Mouse (Mus musculus): ENCODE measurements around the gene Sp2. TPM values are rescaled to one million over a fixed set of nuclear protein-coding genes. Genes with fewer than 3 reads are reported as not detected.

The Sp2 gene
- total and polyA plus RNA-seq, 2 experiments from 2014 or later: 6.8 to 8.9 TPM

GRCm38 (mm10) chr11:96926587-96926986 is 56.2 kb downstream of the Sp2 start:
- ATAC-seq (ENCODE audit: insufficient read depth, low read depth) (no peak), DNase-seq (ENCODE audit: low spot score) (no peak)
- H3K27ac ChIP-seq (ENCODE audit: low read depth): no peak overlapping the region
- H3K4me1 ChIP-seq (ENCODE audit: control insufficient read depth, insufficient read depth): no peaks in the 10 kb centered on the region
- no peak overlapping the region for H3K4me3 ChIP-seq (ENCODE audit: low read depth, low read length)
- no peaks in the 10 kb centered on the region for H3K9me3 ChIP-seq (replicated peaks; ENCODE audit: control insufficient read depth, low read length)
- H3K36me3 ChIP-seq (replicated peaks; ENCODE audit: control insufficient read depth, insufficient read depth, low read length): no peaks in the 10 kb centered on the region
- H3K9ac ChIP-seq (replicated peaks; ENCODE audit: low read depth, low read length): no peak overlapping the region
- TF ChIP-seq CTCF (IDR thresholded peaks at IDR 0.05; ENCODE audit: low read depth): no peak
- no peak for TF ChIP-seq EP300 (IDR thresholded peaks at IDR 0.05; ENCODE audit: low read depth)
- peaks cover 26% of the 10 kb centered on the region for H3K27me3 ChIP-seq (ENCODE audit: control insufficient read depth, insufficient read depth, low read length)
- WGBS: 58% methylated on average over 5 of the region's 5 CpGs
- no peak overlapping the region for H3K4me2 ChIP-seq (ENCODE audit: low read depth, low read length)

GRCm38 (mm10) chr11:96925469-96926148 is 57.1 kb downstream of the Sp2 start:
- Histone ChIP-seq H3K27me3 (ENCODE audit: control insufficient read depth, insufficient read depth, low read length) (peaks cover 26% of the 10 kb centered on the region), H3K4me3 (ENCODE audit: low read depth, low read length) (no peak overlapping the region), H3K9ac (replicated peaks; ENCODE audit: low read depth, low read length) (no peak overlapping the region), H3K27ac (ENCODE audit: low read depth) (no peak overlapping the region), H3K4me2 (ENCODE audit: low read depth, low read length) (no peak overlapping the region), H3K36me3 (replicated peaks; ENCODE audit: control insufficient read depth, insufficient read depth, low read length) (no peaks in the 10 kb centered on the region), H3K4me1 (ENCODE audit: control insufficient read depth, insufficient read depth) (no peaks in the 10 kb centered on the region), H3K9me3 (replicated peaks; ENCODE audit: control insufficient read depth, low read length) (no peaks in the 10 kb centered on the region)
- ATAC-seq (ENCODE audit: insufficient read depth, low read depth) (no peak), DNase-seq (ENCODE audit: low spot score) (no peak)
- 82% methylated on average over 12 of the region's 12 CpGs for WGBS
- TF ChIP-seq CTCF (IDR thresholded peaks at IDR 0.05; ENCODE audit: low read depth) (no peak), EP300 (IDR thresholded peaks at IDR 0.05; ENCODE audit: low read depth) (no peak)

- WGBS: 71% methylated on average over 11 of the region's 11 CpGs
- Histone ChIP-seq H3K4me3 (ENCODE audit: low read depth, low read length) (no peak overlapping the region), H3K36me3 (replicated peaks; ENCODE audit: control insufficient read depth, insufficient read depth, low read length) (no peaks in the 10 kb centered on the region), H3K4me1 (ENCODE audit: control insufficient read depth, insufficient read depth) (no peaks in the 10 kb centered on the region), H3K4me2 (ENCODE audit: low read depth, low read length) (no peak overlapping the region), H3K9ac (replicated peaks; ENCODE audit: low read depth, low read length) (no peak overlapping the region), H3K27me3 (ENCODE audit: control insufficient read depth, insufficient read depth, low read length) (peaks cover 24% of the 10 kb centered on the region), H3K9me3 (replicated peaks; ENCODE audit: control insufficient read depth, low read length) (no peaks in the 10 kb centered on the region), H3K27ac (ENCODE audit: low read depth) (no peak overlapping the region)
- DNase-seq (ENCODE audit: low spot score) (no peak), ATAC-seq (ENCODE audit: insufficient read depth, low read depth) (no peak)
- TF ChIP-seq CTCF (IDR thresholded peaks at IDR 0.05; ENCODE audit: low read depth) (no peak), EP300 (IDR thresholded peaks at IDR 0.05; ENCODE audit: low read depth) (no peak)
Measured at GRCm38 (mm10) chr11:96924861-96925260, 57.9 kb downstream of the Sp2 start.

GRCm38 (mm10) chr11:96919003-96919402 is 63.8 kb downstream of the Sp2 start:
- Histone ChIP-seq H3K9me3 (replicated peaks; ENCODE audit: control insufficient read depth, low read length) (no peaks in the 10 kb centered on the region), H3K27ac (ENCODE audit: low read depth) (no peak overlapping the region), H3K4me3 (ENCODE audit: low read depth, low read length) (no peak overlapping the region), H3K9ac (replicated peaks; ENCODE audit: low read depth, low read length) (no peak overlapping the region), H3K4me1 (ENCODE audit: control insufficient read depth, insufficient read depth) (peaks cover 12% of the 10 kb centered on the region; the same call in 1 of the 2 replicates), H3K4me2 (ENCODE audit: low read depth, low read length) (no peak overlapping the region), H3K27me3 (ENCODE audit: control insufficient read depth, insufficient read depth, low read length) (no peaks in the 10 kb centered on the region), H3K36me3 (replicated peaks; ENCODE audit: control insufficient read depth, insufficient read depth, low read length) (no peaks in the 10 kb centered on the region)
- TF ChIP-seq CTCF (IDR thresholded peaks at IDR 0.05; ENCODE audit: low read depth) (no peak), EP300 (IDR thresholded peaks at IDR 0.05; ENCODE audit: low read depth) (no peak)
- ATAC-seq (ENCODE audit: insufficient read depth, low read depth): no peak
- 27% methylated on average over 6 of the region's 6 CpGs for WGBS
- DNase-seq (ENCODE audit: low spot score): no peak

GRCm38 (mm10) chr11:96917415-96917814 is 65.3 kb downstream of the Sp2 start:
- H3K27ac ChIP-seq (ENCODE audit: low read depth): no peak overlapping the region
- ATAC-seq (ENCODE audit: insufficient read depth, low read depth) (no peak), DNase-seq (ENCODE audit: low spot score) (no peak)
- no peak overlapping the region for H3K4me3 ChIP-seq (ENCODE audit: low read depth, low read length)
- 91% methylated on average over 6 of the region's 6 CpGs for WGBS
- H3K9me3 ChIP-seq (replicated peaks; ENCODE audit: control insufficient read depth, low read length): no peaks in the 10 kb centered on the region
- no peak for TF ChIP-seq CTCF (IDR thresholded peaks at IDR 0.05; ENCODE audit: low read depth)
- TF ChIP-seq EP300 (IDR thresholded peaks at IDR 0.05; ENCODE audit: low read depth): no peak
- H3K36me3 ChIP-seq (replicated peaks; ENCODE audit: control insufficient read depth, insufficient read depth, low read length): no peaks in the 10 kb centered on the region
- H3K4me2 ChIP-seq (ENCODE audit: low read depth, low read length): no peak overlapping the region
- no peaks in the 10 kb centered on the region for H3K27me3 ChIP-seq (ENCODE audit: control insufficient read depth, insufficient read depth, low read length)
- H3K9ac ChIP-seq (replicated peaks; ENCODE audit: low read depth, low read length): no peak overlapping the region
- H3K4me1 ChIP-seq (ENCODE audit: control insufficient read depth, insufficient read depth): peaks cover 12% of the 10 kb centered on the region; the same call in 1 of the 2 replicates
